Mouse (Mus musculus) CH12.LX (cell line): ENCODE measurements around the gene Ttc22. TPM values are rescaled to one million over a fixed set of nuclear protein-coding genes. Genes with fewer than 3 reads are reported as not detected.

Source experiments
- DNase-seq: peaks from one replicate; pipeline ENCODE4 v3.0.0-alpha.2; 2013; ENCODE audit errors: extremely low read depth
- H3K27ac ChIP-seq: 2 replicates; pipeline ENCODE4 v1.5.1; 2012; ENCODE audit warnings: low read depth, mild to moderate bottlenecking, control low read depth, moderate library complexity; ENCODE audit not compliant: insufficient read depth
- H3K27me3 ChIP-seq: replicated peaks from 2 replicates; pipeline ENCODE3; 2012; ENCODE audit warnings: inconsistent platforms
- H3K36me3 ChIP-seq, 2 experiments: replicated peaks in 1 of 2; 2 replicates each; pipeline versions ENCODE3 to v1.6.1; 2012; ENCODE audit warnings: inconsistent platforms in 1 of 2, low read length in 1 of 2, mild to moderate bottlenecking in 1 of 2, mixed read lengths in 1 of 2, moderate library complexity in 1 of 2; ENCODE audit not compliant: control insufficient read depth in 1 of 2, insufficient read depth in 1 of 2
- H3K4me1 ChIP-seq, 2 experiments: 2 replicates each; pipeline ENCODE4 v1.6.1; 2012; ENCODE audit warnings: inconsistent platforms in 1 of 2, moderate library complexity in 1 of 2; ENCODE audit not compliant: insufficient read depth in 2 of 2, control insufficient read depth in 1 of 2
- H3K4me2 ChIP-seq: 2 replicates; pipeline ENCODE4 v1.6.1; 2012; ENCODE audit warnings: low read depth, mild to moderate bottlenecking, control low read depth; ENCODE audit not compliant: poor library complexity, insufficient read depth, severe bottlenecking
- H3K4me3 ChIP-seq, 3 experiments: fragments of 150-350 bp in 1 of 3; sonication (generic) in 1 of 3; replicated peaks in 1 of 3; 2 replicates each; pipeline versions ENCODE3 to v1.5.1; 2011 to 2012; ENCODE audit warnings: low read depth in 2 of 3, low read length in 2 of 3, mild to moderate bottlenecking in 2 of 3, moderate library complexity in 2 of 3, control low read depth in 1 of 3, improper control_type of control experiment in 1 of 3, inconsistent platforms in 1 of 3, mixed read lengths in 1 of 3; ENCODE audit not compliant: poor library complexity in 1 of 3
- H3K79me2 ChIP-seq: replicated peaks from 2 replicates; pipeline ENCODE4 v1.6.1; 2012; ENCODE audit warnings: mild to moderate bottlenecking, moderate library complexity; ENCODE audit not compliant: control insufficient read depth, poor library complexity, insufficient read depth, severe bottlenecking; ENCODE audit errors: extremely low read depth
- H3K9ac ChIP-seq: 2 replicates; pipeline ENCODE4 v1.6.1; 2012; ENCODE audit warnings: low read depth, mild to moderate bottlenecking, control low read depth, moderate library complexity; ENCODE audit not compliant: insufficient read depth
- H3K9me3 ChIP-seq: replicated peaks from 2 replicates; pipeline ENCODE3; 2012; ENCODE audit warnings: low read length, inconsistent platforms, mixed read lengths
- CHD2 ChIP-seq: IDR thresholded peaks from 2 replicates; pipeline ENCODE4 v1.6.1; 2011; ENCODE audit warnings: low read length, improper control_type of control experiment
- CTCF ChIP-seq, 2 experiments: IDR thresholded peaks in 1 of 2; conservative IDR thresholded peaks in 1 of 2; 2 replicates each; pipeline ENCODE4 v1.5.1; 2011 to 2012; ENCODE audit warnings: low read depth in 2 of 2, low read length in 2 of 2, improper control_type of control experiment in 1 of 2, inconsistent platforms in 1 of 2, mild to moderate bottlenecking in 1 of 2, moderate library complexity in 1 of 2
- E2F4 ChIP-seq: IDR thresholded peaks from 2 replicates; pipeline ENCODE4 v1.6.1; 2011; ENCODE audit warnings: low read depth, low read length, improper control_type of control experiment; ENCODE audit not compliant: insufficient replicate concordance
- EP300 ChIP-seq: IDR thresholded peaks from 2 replicates; pipeline ENCODE4 v1.6.1; 2011; ENCODE audit warnings: low read length, improper control_type of control experiment
- ETS1 ChIP-seq: conservative IDR thresholded peaks from 2 replicates; pipeline ENCODE4 v1.6.1; 2012; ENCODE audit warnings: low read depth, mild to moderate bottlenecking, inconsistent platforms, low read length, improper control_type of control experiment, moderate library complexity
- GABPA ChIP-seq: IDR thresholded peaks from 2 replicates; pipeline ENCODE4 v1.6.1; 2012; ENCODE audit warnings: low read depth, low read length, improper control_type of control experiment, inconsistent platforms; ENCODE audit not compliant: insufficient replicate concordance
- HCFC1 ChIP-seq: IDR thresholded peaks from 2 replicates; pipeline ENCODE4 v1.6.1; 2012; ENCODE audit warnings: low read depth, mild to moderate bottlenecking, inconsistent platforms, low read length, improper control_type of control experiment
- IRF4 ChIP-seq: IDR thresholded peaks from 2 replicates; pipeline ENCODE4 v1.6.1; 2014; ENCODE audit warnings: low read depth, mild to moderate bottlenecking, inconsistent platforms, low read length, improper control_type of control experiment
- MAFK ChIP-seq: IDR thresholded peaks from 2 replicates; pipeline ENCODE4 v1.6.1; 2011; ENCODE audit warnings: low read length, improper control_type of control experiment; ENCODE audit not compliant: insufficient replicate concordance
- MAZ ChIP-seq: IDR thresholded peaks from 2 replicates; pipeline ENCODE4 v1.6.1; 2012; ENCODE audit warnings: low read depth, mild to moderate bottlenecking, inconsistent platforms, low read length, improper control_type of control experiment, moderate library complexity
- MEF2A ChIP-seq: IDR thresholded peaks from 2 replicates; pipeline ENCODE4 v1.6.1; 2014; ENCODE audit warnings: low read depth, mild to moderate bottlenecking, inconsistent platforms, low read length, improper control_type of control experiment, borderline replicate concordance
- MXI1 ChIP-seq: IDR thresholded peaks from 2 replicates; pipeline ENCODE4 v1.6.1; 2011; ENCODE audit warnings: mild to moderate bottlenecking, low read depth, low read length, improper control_type of control experiment
- MYC ChIP-seq: IDR thresholded peaks from 2 replicates; pipeline ENCODE4 v1.6.1; 2011; ENCODE audit warnings: low read depth, mild to moderate bottlenecking, improper control_type of control experiment, low read length
- NELFE ChIP-seq: IDR thresholded peaks from 2 replicates; pipeline ENCODE4 v1.6.1; 2011; ENCODE audit warnings: low read depth, low read length, improper control_type of control experiment
- NRF1 ChIP-seq: IDR thresholded peaks from 2 replicates; pipeline ENCODE4 v1.6.1; 2014; ENCODE audit warnings: low read depth, mild to moderate bottlenecking, inconsistent platforms, low read length, improper control_type of control experiment, moderate library complexity
- POLR2A ChIP-seq: IDR thresholded peaks from 2 replicates; pipeline ENCODE4 v1.6.1; 2011; ENCODE audit warnings: low read depth, mild to moderate bottlenecking, improper control_type of control experiment, low read length
- POLR2AphosphoS2 ChIP-seq: IDR thresholded peaks from 2 replicates; pipeline ENCODE4 v1.6.1; 2011; ENCODE audit warnings: low read depth, low read length, improper control_type of control experiment
- SMC3 ChIP-seq: IDR thresholded peaks from 2 replicates; pipeline ENCODE4 v1.6.1; 2011; ENCODE audit warnings: low read depth, low read length, improper control_type of control experiment
- TBP ChIP-seq: conservative IDR thresholded peaks from 2 replicates; pipeline ENCODE4 v1.6.1; 2011; ENCODE audit warnings: low read depth, low read length, improper control_type of control experiment
- TCF12 ChIP-seq: IDR thresholded peaks from 2 replicates; pipeline ENCODE4 v1.6.1; 2014; ENCODE audit warnings: low read depth, mild to moderate bottlenecking, inconsistent platforms, low read length, improper control_type of control experiment
- USF1 ChIP-seq: IDR thresholded peaks from 2 replicates; pipeline ENCODE4 v1.6.1; 2014; ENCODE audit warnings: low read depth, mild to moderate bottlenecking, inconsistent platforms, low read length, improper control_type of control experiment
- ZC3H11A ChIP-seq: IDR thresholded peaks from 2 replicates; pipeline ENCODE4 v1.6.1; 2012; ENCODE audit warnings: low read depth, mild to moderate bottlenecking, inconsistent platforms, low read length, improper control_type of control experiment
- ZNF384 ChIP-seq: IDR thresholded peaks from 2 replicates; pipeline ENCODE4 v1.6.1; 2012; ENCODE audit warnings: low read depth, low read length, improper control_type of control experiment, inconsistent platforms
- dilution Hi-C: fragments of 300-500 bp; cut with MboI; formaldehyde crosslinking; loops from 2 replicates; pipeline ENCODE4 v1.14.3; 2020; ENCODE audit warnings: low sequenced_read_pairs; ENCODE audit not compliant: extremely low pct_unique_long_range_greater_than_20kb, extremely low pct_ligation_motif_present
- in situ Hi-C: fragments of 300-500 bp; cut with MboI; formaldehyde crosslinking; loops from 3 replicates; pipeline ENCODE4 v1.14.3; 2019; ENCODE audit warnings: low sequenced_read_pairs, low pct_ligation_motif_present, low pct_unique_long_range_greater_than_20kb, mixed read lengths
- polyA plus RNA-seq: library from polyadenylated mRNA; unstranded; fragments of >175 nt; gene quantifications from 2 replicates; pipeline ENCODE4 v1.2.1, GENCODE M21; 2012; ENCODE audit warnings: low read depth; ENCODE audit not compliant: insufficient read length
- total RNA-seq, 2 experiments: library from RNA; depleted of rRNA; stranded (reverse); fragments of 300-350 nt in 1 of 2; fragments of >200 nt in 1 of 2; gene quantifications; 2 replicates each; pipeline ENCODE4 v1.2.3; 2012 to 2014

Gene Ttc22
- total and polyA plus RNA-seq, 3 experiments: not detected

GRCm38 (mm10) chr4:106613105-106613504 is 9.1 kb upstream of the Ttc22 start:
- H3K4me2 ChIP-seq: no peak overlapping the region
- TF ChIP-seq E2F4 (no peak), TCF12 (no peak), MYC (no peak), CTCF (conservative IDR thresholded peaks at IDR 0.05 in 1 of 2, IDR thresholded peaks at IDR 0.05 in 1 of 2; ENCODE audit: low read depth in 2 of 2, low read length in 2 of 2) (no peak), POLR2A (no peak), NELFE (no peak), SMC3 (no peak), TBP (no peak)
- dilution Hi-C loops (no loop called here), in situ Hi-C loops (no loop called here)
- no peak for DNase-seq
- no peaks in the 10 kb centered on the region for H3K36me3 ChIP-seq
- H3K4me3 ChIP-seq: no peak overlapping the region
- no peaks in the 10 kb centered on the region for H3K27me3 ChIP-seq
- H3K27ac ChIP-seq: no peak overlapping the region
- no peaks in the 10 kb centered on the region for H3K79me2 ChIP-seq
- peaks cover 14 to 33% of the 10 kb centered on the region in 2 experiments; a peak in 3 of 4 replicates for H3K4me1 ChIP-seq
- no peak overlapping the region for H3K9ac ChIP-seq
- peaks cover 4% of the 10 kb centered on the region for H3K9me3 ChIP-seq

- dilution Hi-C loops: no loop called here
- Histone ChIP-seq H3K9ac (0 out of 2 replicates have a peak overlapping the region, but pooled peaks have one; percentile 16), H3K79me2 (no peaks in the 10 kb centered on the region), H3K4me2 (peak overlapping the region; percentile 41; the same call in 1 of the 2 replicates), H3K27me3 (no peaks in the 10 kb centered on the region)
- TF ChIP-seq MXI1 (0 out of 2 replicates have a peak, but pooled peaks have one; percentile 18), ETS1 (peak; percentile 47; the same call in 1 of the 2 replicates), MAFK (peak; percentile 98), TBP (no peak), NRF1 (no peak)
- TF ChIP-seq, all 38 proteins: peak for 3
- no peaks in the 10 kb centered on the region for H3K36me3 ChIP-seq
- DNase-seq: peak; percentile 67
- H3K9me3 ChIP-seq: no peaks in the 10 kb centered on the region
- peaks cover 14 to 33% of the 10 kb centered on the region in 2 experiments; a peak in 3 of 4 replicates for H3K4me1 ChIP-seq
- no peak overlapping the region for H3K4me3 ChIP-seq
- H3K27ac ChIP-seq: no peak overlapping the region
- in situ Hi-C loops: no loop called here
Measured at GRCm38 (mm10) chr4:106613560-106613959, 8.7 kb upstream of the Ttc22 start.

DNA sequence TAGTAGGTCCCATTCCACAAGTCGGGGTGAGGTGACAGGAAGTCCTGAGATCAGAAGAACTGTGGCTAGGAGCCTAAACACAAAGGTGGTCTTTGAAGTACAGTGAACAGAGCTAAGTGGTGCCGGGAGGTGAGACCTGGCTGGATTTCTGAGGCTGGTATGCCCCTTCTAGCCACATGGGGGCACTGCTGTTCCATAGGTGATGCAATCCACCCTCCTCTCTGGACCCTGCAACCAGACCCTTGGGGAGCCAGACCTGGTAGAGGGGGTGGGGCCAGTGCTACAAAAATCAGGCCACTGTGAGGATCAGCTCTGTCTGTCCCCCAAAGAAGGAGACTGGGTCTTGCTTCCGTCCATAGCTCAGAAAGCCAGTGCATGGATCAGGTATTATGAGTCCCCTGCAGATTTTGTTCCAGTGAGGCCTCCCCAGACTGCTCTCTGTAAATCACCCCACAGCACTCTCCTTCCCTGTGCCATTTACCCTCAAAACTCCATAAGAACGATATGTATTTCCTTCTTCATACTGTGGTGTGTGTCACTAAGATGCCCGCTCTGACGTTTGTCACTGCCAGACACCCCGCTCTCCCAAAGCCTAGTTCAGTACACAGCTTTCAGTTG is 7.9 kb upstream of the Ttc22 start:
- Histone ChIP-seq H3K9ac (0 out of 2 replicates have a peak overlapping the region, but pooled peaks have one; percentile 16), H3K27ac (no peak overlapping the region), H3K4me1 (peaks cover 14 to 33% of the 10 kb centered on the region in 2 experiments; a peak in 3 of 4 replicates), H3K4me2 (peak overlapping the region; percentile 41; the same call in 1 of the 2 replicates), H3K79me2 (no peaks in the 10 kb centered on the region), H3K4me3 (no peak overlapping the region), H3K36me3 (no peaks in the 10 kb centered on the region), H3K27me3 (no peaks in the 10 kb centered on the region), H3K9me3 (no peaks in the 10 kb centered on the region)
- peak; percentile 84 for TF ChIP-seq SMC3
- TF ChIP-seq EP300: no peak
- TF ChIP-seq ZC3H11A: peak; percentile 49
- 0 out of 2 replicates have a peak, but pooled peaks have one; percentile 33 for TF ChIP-seq NRF1
- no peak for TF ChIP-seq GABPA
- peak; percentile 92 to 94 for TF ChIP-seq CTCF (conservative IDR thresholded peaks at IDR 0.05 in 1 of 2, IDR thresholded peaks at IDR 0.05 in 1 of 2; ENCODE audit: low read depth in 2 of 2, low read length in 2 of 2)
- no peak for TF ChIP-seq CHD2
- peak; percentile 57; the same call in 1 of the 2 replicates for TF ChIP-seq NELFE
- 0 out of 2 replicates have a peak, but pooled peaks have one; percentile 39 for TF ChIP-seq MAZ
- no peak for TF ChIP-seq USF1
- TF ChIP-seq MXI1: no peak
- TF ChIP-seq TBP: 0 out of 2 replicates have a peak, but pooled peaks have one; percentile 20
- TF ChIP-seq HCFC1: peak; percentile 26; the same call in 1 of the 2 replicates
- peak; percentile 37; the same call in 1 of the 2 replicates for TF ChIP-seq MEF2A
- no peak for TF ChIP-seq POLR2AphosphoS2
- peak; percentile 71 for TF ChIP-seq IRF4
- no peak for TF ChIP-seq ZNF384
- no peak for TF ChIP-seq ETS1
- dilution Hi-C loops (no loop called here), in situ Hi-C loops (no loop called here)
- DNase-seq: peak; percentile 85
